Mouse (Mus musculus): Measurements from ENCODE around the gene Dnah5. TPM values are rescaled to one million over a fixed set of nuclear protein-coding genes. Genes with fewer than 3 reads are reported as not detected.
A peak's percentile ranks its signal among the peaks of the same experiment; 100 is the strongest.

Gene Dnah5
- polyA plus RNA-seq, 1 experiment from 2014 or later = 0.29 TPM

DNA sequence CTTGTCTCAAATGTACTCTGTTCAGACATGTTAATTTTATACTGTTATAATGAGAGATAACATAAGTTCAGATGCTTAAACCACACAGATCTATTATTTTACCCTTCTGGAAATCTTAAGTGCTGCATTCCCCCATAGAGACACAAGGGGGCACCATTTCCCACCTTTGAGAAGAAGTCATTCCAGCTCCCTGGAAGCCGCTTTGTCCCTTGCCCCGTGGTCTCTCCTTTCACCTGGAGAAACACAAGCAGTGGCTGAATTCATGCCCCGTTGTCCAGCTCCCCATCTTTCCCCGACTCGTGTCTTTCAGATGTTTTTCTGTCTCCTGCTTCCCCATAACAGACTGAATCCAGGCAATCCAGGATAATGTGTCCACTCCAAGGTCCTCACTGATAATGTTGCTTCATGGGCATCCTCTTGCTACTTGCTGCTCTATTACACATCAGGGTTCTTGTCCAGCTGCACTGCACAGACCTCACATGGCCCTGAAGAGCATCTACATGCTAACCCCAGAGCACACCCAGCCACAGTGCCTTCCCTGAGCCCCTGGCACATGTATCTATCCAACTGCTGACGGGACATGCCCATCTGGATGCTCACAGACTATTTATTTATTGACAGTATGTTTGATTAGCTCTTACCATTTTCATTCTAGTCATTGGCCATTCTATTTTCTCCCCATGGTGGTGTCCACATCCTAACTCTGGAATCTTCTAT, 112.4 kb downstream of the Dnah5 start:
- Histone ChIP-seq H3K27ac (replicated peaks; ENCODE audit: low read depth, low read length) (no peak overlapping the region), H3K27me3 (ENCODE audit: control insufficient read depth, insufficient read depth, low read length) (no peaks in the 10 kb centered on the region), H3K9ac (replicated peaks; ENCODE audit: low read length) (no peak overlapping the region), H3K36me3 (ENCODE audit: control insufficient read depth, insufficient read depth, low read length) (no peaks in the 10 kb centered on the region), H3K4me1 (ENCODE audit: control insufficient read depth, insufficient read depth, low read length) (no peaks in the 10 kb centered on the region), H3K4me3 (replicated peaks; ENCODE audit: low read depth, low read length) (no peak overlapping the region), H3K9me3 (ENCODE audit: control insufficient read depth, low read length) (no peaks in the 10 kb centered on the region), H3K4me2 (ENCODE audit: low read length) (no peak overlapping the region)
- ATAC-seq (ENCODE audit: low FRiP score, low TSS enrichment) (peak; percentile 37; the same call in 1 of the 2 replicates), DNase-seq (peak; percentile 87)
- 24% methylated on average over 6 of the region's 6 CpGs for WGBS

DNA sequence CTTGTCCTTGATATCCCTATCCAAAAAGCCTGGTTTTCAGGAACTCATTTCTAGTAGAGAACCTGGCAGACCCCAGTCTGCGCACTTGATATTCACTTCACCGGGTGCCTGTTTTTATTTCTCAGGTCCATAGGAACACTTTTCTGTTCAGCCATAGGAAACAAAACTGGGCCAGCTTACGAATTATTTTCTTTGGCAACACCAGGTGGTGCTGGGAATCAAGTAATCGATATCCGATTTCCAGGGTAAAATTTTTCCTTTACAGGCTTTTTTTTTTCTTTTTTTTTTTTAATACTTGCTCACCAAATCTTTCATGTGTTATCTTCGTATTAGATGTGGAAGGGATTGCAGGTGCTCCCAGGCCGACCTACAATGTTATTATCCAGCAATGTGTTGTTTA, 119.0 kb downstream of the Dnah5 start:
- H3K4me2 ChIP-seq (ENCODE audit: low read length) = no peak overlapping the region
- H3K9me3 ChIP-seq (ENCODE audit: control insufficient read depth, low read length) = no peaks in the 10 kb centered on the region
- ATAC-seq (ENCODE audit: low FRiP score, low TSS enrichment) (no peak), DNase-seq (no peak)
- 91% methylated on average over 7 of the region's 7 CpGs for WGBS
- H3K4me1 ChIP-seq (ENCODE audit: control insufficient read depth, insufficient read depth, low read length) = peaks cover 5% of the 10 kb centered on the region; the same call in 1 of the 2 replicates
- H3K27ac ChIP-seq (replicated peaks; ENCODE audit: low read depth, low read length) = no peak overlapping the region
- no peak overlapping the region for H3K4me3 ChIP-seq (replicated peaks; ENCODE audit: low read depth, low read length)
- no peak overlapping the region for H3K9ac ChIP-seq (replicated peaks; ENCODE audit: low read length)
- H3K27me3 ChIP-seq (ENCODE audit: control insufficient read depth, insufficient read depth, low read length) = no peaks in the 10 kb centered on the region; the same call in 1 of the 2 replicates
- H3K36me3 ChIP-seq (ENCODE audit: control insufficient read depth, insufficient read depth, low read length) = no peaks in the 10 kb centered on the region

DNA sequence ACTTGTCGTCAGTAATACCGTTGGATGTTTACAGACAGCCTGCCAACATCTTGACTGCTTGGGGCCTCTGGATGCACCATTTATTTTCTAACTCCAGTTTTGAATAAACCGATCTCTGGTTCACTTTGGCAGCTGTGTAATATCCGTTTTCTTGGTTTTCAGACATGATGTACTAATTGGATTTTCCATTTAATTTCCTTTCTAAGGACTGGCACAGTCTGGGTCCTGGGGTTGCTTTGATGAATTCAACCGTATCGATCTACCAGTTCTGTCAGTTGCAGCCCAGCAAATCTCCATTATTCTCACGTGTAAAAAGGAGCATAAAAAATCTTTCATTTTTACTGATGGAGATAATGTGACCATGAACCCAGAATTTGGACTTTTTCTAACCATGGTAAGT, 123.4 kb downstream of the Dnah5 start:
- Histone ChIP-seq H3K36me3 (ENCODE audit: control insufficient read depth, insufficient read depth, low read length) (no peaks in the 10 kb centered on the region), H3K4me3 (replicated peaks; ENCODE audit: low read depth, low read length) (no peak overlapping the region), H3K4me1 (ENCODE audit: control insufficient read depth, insufficient read depth, low read length) (peaks cover 5% of the 10 kb centered on the region; the same call in 1 of the 2 replicates), H3K9ac (replicated peaks; ENCODE audit: low read length) (no peak overlapping the region), H3K9me3 (ENCODE audit: control insufficient read depth, low read length) (no peaks in the 10 kb centered on the region), H3K27ac (replicated peaks; ENCODE audit: low read depth, low read length) (no peak overlapping the region), H3K4me2 (ENCODE audit: low read length) (no peak overlapping the region; the same call in 1 of the 2 replicates), H3K27me3 (ENCODE audit: control insufficient read depth, insufficient read depth, low read length) (no peaks in the 10 kb centered on the region; the same call in 1 of the 2 replicates)
- peak; percentile 19 for DNase-seq
- ATAC-seq (ENCODE audit: low FRiP score, low TSS enrichment) = no peak
- 23% methylated on average over 7 of the region's 7 CpGs for WGBS

DNA sequence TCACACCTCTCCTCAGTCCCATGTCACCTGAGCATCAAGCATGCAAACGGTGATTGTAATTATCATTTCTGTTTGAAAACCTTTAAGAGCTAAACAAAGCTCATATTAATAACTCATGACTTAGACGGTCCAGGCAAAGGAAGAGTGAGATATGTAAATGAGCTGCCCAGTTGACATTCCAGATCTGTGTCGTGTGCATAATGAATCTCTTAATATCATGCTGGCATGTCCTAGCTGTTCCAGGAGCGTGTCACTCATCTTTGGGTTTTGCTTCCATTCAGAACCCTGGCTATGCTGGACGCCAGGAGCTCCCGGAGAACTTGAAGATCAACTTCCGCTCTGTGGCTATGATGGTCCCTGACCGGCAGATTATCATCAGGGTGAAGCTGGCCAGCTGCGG, 123.9 kb downstream of the Dnah5 start:
- H3K27me3 ChIP-seq (ENCODE audit: control insufficient read depth, insufficient read depth, low read length) = no peaks in the 10 kb centered on the region
- H3K4me3 ChIP-seq (replicated peaks; ENCODE audit: low read depth, low read length) = no peak overlapping the region
- no peak overlapping the region for H3K27ac ChIP-seq (replicated peaks; ENCODE audit: low read depth, low read length)
- no peak overlapping the region for H3K9ac ChIP-seq (replicated peaks; ENCODE audit: low read length)
- no peaks in the 10 kb centered on the region for H3K9me3 ChIP-seq (ENCODE audit: control insufficient read depth, low read length)
- H3K36me3 ChIP-seq (ENCODE audit: control insufficient read depth, insufficient read depth, low read length) = no peaks in the 10 kb centered on the region
- 45% methylated on average over 9 of the region's 9 CpGs for WGBS
- H3K4me2 ChIP-seq (ENCODE audit: low read length) = no peak overlapping the region; the same call in 1 of the 2 replicates
- DNase-seq (peak; percentile 23), ATAC-seq (ENCODE audit: low FRiP score, low TSS enrichment) (no peak; the same call in 1 of the 2 replicates)
- H3K4me1 ChIP-seq (ENCODE audit: control insufficient read depth, insufficient read depth, low read length) = peaks cover 5% of the 10 kb centered on the region; the same call in 1 of the 2 replicates

DNA sequence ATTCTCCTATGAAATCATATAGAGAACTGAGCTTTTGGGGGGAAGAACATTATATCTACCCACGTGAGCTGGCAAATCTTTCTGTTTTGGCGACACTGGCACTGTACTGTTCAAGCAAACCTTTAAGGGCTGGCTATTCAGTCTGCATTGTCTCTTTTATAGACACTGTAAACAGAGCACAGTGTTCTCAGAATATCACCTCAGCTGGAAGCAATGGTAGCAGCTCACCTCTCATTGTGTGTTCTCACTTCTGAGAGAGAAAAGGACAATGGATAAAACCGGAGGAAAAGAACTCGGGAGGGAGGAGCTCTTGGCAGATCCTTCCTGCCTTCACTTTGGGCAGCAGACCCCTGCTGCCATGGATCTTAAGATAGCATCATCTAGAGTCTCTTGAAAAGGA, 137.6 kb downstream of the Dnah5 start:
- Histone ChIP-seq H3K4me1 (ENCODE audit: control insufficient read depth, insufficient read depth, low read length) (no peaks in the 10 kb centered on the region), H3K9me3 (ENCODE audit: control insufficient read depth, low read length) (no peaks in the 10 kb centered on the region), H3K4me3 (replicated peaks; ENCODE audit: low read depth, low read length) (no peak overlapping the region), H3K27me3 (ENCODE audit: control insufficient read depth, insufficient read depth, low read length) (no peaks in the 10 kb centered on the region), H3K4me2 (ENCODE audit: low read length) (no peak overlapping the region), H3K36me3 (ENCODE audit: control insufficient read depth, insufficient read depth, low read length) (no peaks in the 10 kb centered on the region), H3K27ac (replicated peaks; ENCODE audit: low read depth, low read length) (no peak overlapping the region), H3K9ac (replicated peaks; ENCODE audit: low read length) (no peak overlapping the region)
- ATAC-seq (ENCODE audit: low FRiP score, low TSS enrichment) (no peak), DNase-seq (no peak)
- WGBS = 30% methylated on average over 4 of the region's 4 CpGs

DNA sequence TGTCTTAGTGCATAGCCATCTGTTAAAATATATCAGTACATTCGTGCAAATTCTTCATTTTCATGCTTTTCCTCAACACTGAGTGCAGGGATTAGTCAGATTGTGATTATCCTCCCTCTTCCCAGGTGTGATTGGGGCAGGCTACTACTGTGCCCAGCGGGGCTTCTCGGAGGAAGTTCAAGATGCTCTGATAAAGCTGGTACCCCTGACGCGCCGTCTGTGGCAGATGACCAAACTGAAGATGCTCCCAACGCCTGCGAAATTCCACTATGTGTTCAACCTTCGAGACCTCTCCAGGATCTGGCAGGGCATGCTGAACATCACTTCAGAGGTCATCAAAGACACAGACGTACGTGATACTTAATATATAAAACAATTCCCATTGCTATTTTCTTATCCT, 164.0 kb downstream of the Dnah5 start:
- ATAC-seq (ENCODE audit: low FRiP score, low TSS enrichment) (no peak), DNase-seq (no peak)
- H3K4me1 ChIP-seq (ENCODE audit: control insufficient read depth, insufficient read depth, low read length) = no peaks in the 10 kb centered on the region
- H3K36me3 ChIP-seq (ENCODE audit: control insufficient read depth, insufficient read depth, low read length) = no peaks in the 10 kb centered on the region
- no peak overlapping the region for H3K9ac ChIP-seq (replicated peaks; ENCODE audit: low read length)
- no peaks in the 10 kb centered on the region for H3K9me3 ChIP-seq (ENCODE audit: control insufficient read depth, low read length)
- no peak overlapping the region for H3K4me3 ChIP-seq (replicated peaks; ENCODE audit: low read depth, low read length)
- no peak overlapping the region for H3K4me2 ChIP-seq (ENCODE audit: low read length)
- 75% methylated on average over 11 of the region's 11 CpGs for WGBS
- no peak overlapping the region for H3K27ac ChIP-seq (replicated peaks; ENCODE audit: low read depth, low read length)
- no peaks in the 10 kb centered on the region for H3K27me3 ChIP-seq (ENCODE audit: control insufficient read depth, insufficient read depth, low read length)

DNA sequence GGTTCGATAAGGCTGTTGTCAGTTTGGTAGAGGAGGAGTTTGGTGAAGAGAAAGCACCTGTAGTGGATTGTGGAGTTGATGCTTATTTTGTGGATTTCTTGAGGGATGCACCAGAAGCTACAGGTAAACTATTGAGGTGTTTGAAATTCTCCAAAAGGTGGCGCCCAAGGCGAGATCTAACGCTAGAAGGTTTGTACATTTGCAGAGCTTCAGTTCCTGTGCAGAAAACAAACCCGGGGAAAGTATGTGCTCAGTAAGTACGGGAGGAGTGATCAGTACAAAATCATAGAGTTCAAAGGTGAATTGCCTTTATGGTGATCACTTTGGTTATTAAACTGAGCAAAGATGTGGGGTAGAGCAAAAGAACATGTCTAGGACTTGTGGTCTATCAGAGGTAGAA, 166.9 kb downstream of the Dnah5 start:
- WGBS = 89% methylated on average over 6 of the region's 6 CpGs
- Histone ChIP-seq H3K9ac (replicated peaks; ENCODE audit: low read length) (no peak overlapping the region), H3K9me3 (ENCODE audit: control insufficient read depth, low read length) (no peaks in the 10 kb centered on the region), H3K4me3 (replicated peaks; ENCODE audit: low read depth, low read length) (no peak overlapping the region), H3K36me3 (ENCODE audit: control insufficient read depth, insufficient read depth, low read length) (no peaks in the 10 kb centered on the region), H3K27ac (replicated peaks; ENCODE audit: low read depth, low read length) (no peak overlapping the region), H3K4me1 (ENCODE audit: control insufficient read depth, insufficient read depth, low read length) (no peaks in the 10 kb centered on the region), H3K27me3 (ENCODE audit: control insufficient read depth, insufficient read depth, low read length) (no peaks in the 10 kb centered on the region), H3K4me2 (ENCODE audit: low read length) (no peak overlapping the region)
- no peak for DNase-seq
- ATAC-seq (ENCODE audit: low FRiP score, low TSS enrichment) = no peak

DNA sequence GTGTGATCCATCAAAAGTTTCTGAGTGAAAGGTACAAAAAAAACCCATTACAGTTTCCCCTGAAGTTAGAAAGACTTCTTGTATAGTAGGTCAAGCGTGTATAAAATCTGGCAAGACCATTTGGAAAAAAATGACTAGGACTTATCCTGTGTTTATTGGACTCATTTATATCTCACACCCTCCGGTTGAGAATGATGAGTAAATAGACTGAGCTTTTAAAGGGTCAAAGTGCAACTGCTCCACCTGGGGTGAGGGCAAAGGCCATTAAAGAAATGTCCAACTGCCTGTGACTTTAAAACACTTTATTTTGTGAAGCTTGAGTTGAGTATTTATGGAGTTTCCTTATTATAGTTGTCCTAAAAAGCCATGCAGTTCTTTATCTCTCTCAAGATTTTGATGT, 168.0 kb downstream of the Dnah5 start:
- DNase-seq (no peak), ATAC-seq (ENCODE audit: low FRiP score, low TSS enrichment) (no peak)
- WGBS = 72% methylated on average over 2 of the region's 2 CpGs
- Histone ChIP-seq H3K4me3 (replicated peaks; ENCODE audit: low read depth, low read length) (no peak overlapping the region), H3K36me3 (ENCODE audit: control insufficient read depth, insufficient read depth, low read length) (no peaks in the 10 kb centered on the region), H3K4me1 (ENCODE audit: control insufficient read depth, insufficient read depth, low read length) (no peaks in the 10 kb centered on the region), H3K27ac (replicated peaks; ENCODE audit: low read depth, low read length) (no peak overlapping the region), H3K4me2 (ENCODE audit: low read length) (no peak overlapping the region), H3K9me3 (ENCODE audit: control insufficient read depth, low read length) (no peaks in the 10 kb centered on the region), H3K27me3 (ENCODE audit: control insufficient read depth, insufficient read depth, low read length) (no peaks in the 10 kb centered on the region), H3K9ac (replicated peaks; ENCODE audit: low read length) (no peak overlapping the region)

DNA sequence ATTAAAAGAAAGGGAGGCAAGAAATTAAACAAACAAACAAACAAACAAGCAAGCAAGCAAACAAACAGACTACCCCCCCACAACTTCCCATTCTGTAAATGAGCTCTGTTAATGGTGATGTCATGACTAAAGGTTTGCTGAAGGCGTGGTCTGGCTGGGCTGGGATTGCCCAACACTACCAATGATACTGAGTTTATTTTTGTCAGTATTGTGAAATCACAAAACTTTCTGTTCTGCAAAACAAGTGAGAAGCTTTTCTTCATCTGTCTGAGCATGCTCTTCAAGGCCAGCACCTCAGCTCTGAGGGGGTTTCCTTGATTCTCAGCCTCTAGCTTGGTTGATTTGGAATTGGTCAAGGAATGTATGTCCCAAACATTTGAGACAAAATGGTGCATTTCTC, 170.8 kb downstream of the Dnah5 start:
- WGBS = 85% methylated on average over 1 of the region's 1 CpGs
- no peak overlapping the region for H3K27ac ChIP-seq (replicated peaks; ENCODE audit: low read depth, low read length)
- H3K36me3 ChIP-seq (ENCODE audit: control insufficient read depth, insufficient read depth, low read length) = no peaks in the 10 kb centered on the region
- no peak for DNase-seq
- no peaks in the 10 kb centered on the region for H3K9me3 ChIP-seq (ENCODE audit: control insufficient read depth, low read length)
- no peaks in the 10 kb centered on the region for H3K27me3 ChIP-seq (ENCODE audit: control insufficient read depth, insufficient read depth, low read length)
- no peak for ATAC-seq (ENCODE audit: low FRiP score, low TSS enrichment)
- H3K4me3 ChIP-seq (replicated peaks; ENCODE audit: low read depth, low read length) = no peak overlapping the region
- H3K9ac ChIP-seq (replicated peaks; ENCODE audit: low read length) = no peak overlapping the region
- H3K4me1 ChIP-seq (ENCODE audit: control insufficient read depth, insufficient read depth, low read length) = no peaks in the 10 kb centered on the region
- H3K4me2 ChIP-seq (ENCODE audit: low read length) = no peak overlapping the region

All from midbrain, embryonic 14.5 days (tissue).